Mouse (Mus musculus) liver (tissue): ENCODE data around the gene 1700019N19Rik.

Experiments used
- DNase-seq: peaks from one replicate; pipeline ENCODE4 v3.0.0-alpha.2; 2020; ENCODE audit warnings: mixed read lengths

The 1700019N19Rik gene

GRCm38 (mm10) chr19:58794284-58794683 lies at the start of gene 1700019N19Rik:
Gene 1700019N19Rik (minus strand): TSS chr19:58794461.
- peak; percentile 12 for DNase-seq

GRCm38 (mm10) chr19:58843606-58844005 lies 49.3 kb upstream of the 1700019N19Rik start:
- DNase-seq, result no peak

- DNase-seq, result no peak
Measured at GRCm38 (mm10) chr19:58840721-58841271, 46.5 kb upstream of the 1700019N19Rik start.

GRCm38 (mm10) chr19:58839806-58840205 lies 45.5 kb upstream of the 1700019N19Rik start:
- DNase-seq, result no peak

GRCm38 (mm10) chr19:58839345-58839744 lies 45.1 kb upstream of the 1700019N19Rik start:
- DNase-seq, result no peak

- no peak for DNase-seq
Measured at GRCm38 (mm10) chr19:58838706-58839105, 44.4 kb upstream of the 1700019N19Rik start.

GRCm38 (mm10) chr19:58833639-58834180 lies 39.4 kb upstream of the 1700019N19Rik start:
- DNase-seq, result no peak

- DNase-seq, result no peak
Measured at GRCm38 (mm10) chr19:58832988-58833387, 38.7 kb upstream of the 1700019N19Rik start.

GRCm38 (mm10) chr19:58831280-58831922 lies 37.1 kb upstream of the 1700019N19Rik start:
- no peak for DNase-seq

GRCm38 (mm10) chr19:58830182-58830581 lies 35.9 kb upstream of the 1700019N19Rik start:
- DNase-seq, result no peak

GRCm38 (mm10) chr19:58829575-58829974 lies 35.3 kb upstream of the 1700019N19Rik start:
- DNase-seq, result no peak

- no peak for DNase-seq
Measured at GRCm38 (mm10) chr19:58827656-58828055, 33.4 kb upstream of the 1700019N19Rik start.

GRCm38 (mm10) chr19:58824316-58824715 lies 30.1 kb upstream of the 1700019N19Rik start:
- DNase-seq, result no peak

- DNase-seq, result no peak
Measured at GRCm38 (mm10) chr19:58823301-58823700, 29.0 kb upstream of the 1700019N19Rik start.

- no peak for DNase-seq
Measured at GRCm38 (mm10) chr19:58822454-58823200, 28.4 kb upstream of the 1700019N19Rik start.

GRCm38 (mm10) chr19:58818571-58819415 lies 24.5 kb upstream of the 1700019N19Rik start:
- no peak for DNase-seq

- no peak for DNase-seq
Measured at GRCm38 (mm10) chr19:58817398-58817797, 23.1 kb upstream of the 1700019N19Rik start.

GRCm38 (mm10) chr19:58816453-58817041 lies 22.3 kb upstream of the 1700019N19Rik start:
- no peak for DNase-seq

GRCm38 (mm10) chr19:58815179-58815922 lies 21.1 kb upstream of the 1700019N19Rik start:
- DNase-seq, result no peak

- no peak for DNase-seq
Measured at GRCm38 (mm10) chr19:58810536-58810935, 16.3 kb upstream of the 1700019N19Rik start.

- no peak for DNase-seq
Measured at GRCm38 (mm10) chr19:58808864-58809263, 14.6 kb upstream of the 1700019N19Rik start.

- peak; percentile 55 for DNase-seq
Measured at GRCm38 (mm10) chr19:58806364-58806763, 12.1 kb upstream of the 1700019N19Rik start.
